In the genomic region with DNA sequence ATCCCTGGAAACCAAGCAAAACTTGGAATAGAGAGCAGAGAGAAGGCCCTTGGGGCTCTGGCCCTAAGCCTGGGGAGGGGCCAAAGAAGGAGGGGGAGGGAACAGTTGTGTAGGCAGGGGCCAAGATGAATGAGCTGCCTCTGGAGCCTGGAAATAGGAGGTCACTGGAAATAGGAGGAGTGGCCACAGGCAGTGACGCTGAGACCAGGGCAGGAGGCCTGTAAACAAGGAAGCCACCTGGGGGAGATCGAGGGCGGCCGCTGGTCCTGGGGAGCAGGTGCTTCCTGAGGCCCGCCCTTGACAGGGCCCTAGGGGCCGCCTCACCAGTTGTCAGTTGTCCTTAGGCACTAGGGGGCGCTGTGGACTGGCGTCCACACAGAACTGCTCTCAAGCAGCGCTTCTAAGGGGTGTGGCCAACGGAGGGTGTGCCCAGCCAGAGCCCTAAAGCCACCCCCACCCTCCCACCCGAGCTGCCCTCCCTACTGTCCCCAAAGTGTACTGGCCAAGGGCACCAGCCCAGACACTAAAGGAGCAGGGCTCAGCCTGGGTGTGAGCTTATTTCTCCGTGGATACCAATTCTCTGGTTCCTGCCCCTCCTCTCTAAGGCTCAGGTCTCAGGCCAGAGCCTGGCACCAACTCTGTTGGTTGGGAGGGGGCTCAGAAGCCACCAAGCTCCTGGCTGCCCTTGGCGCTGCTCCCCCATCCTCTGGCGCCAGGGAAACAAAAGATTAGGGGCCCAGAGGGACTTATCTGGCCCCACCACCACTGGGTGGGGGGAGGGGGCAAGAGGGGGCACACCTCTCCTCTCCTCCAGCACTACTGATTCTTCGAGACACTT, we compare ENCODE assay signal across 8 mouse cellular contexts. TPM values are rescaled to one million over a fixed set of nuclear protein-coding genes. Genes with fewer than 3 reads are reported as not detected.
DNase-seq lines count a peak whose midpoint lies in the region; ATAC-seq and TF ChIP-seq lines count a peak whose summit lies in the region.

No protein-coding gene starts in this region.

- H3K4me3 ChIP-seq in liver, embryonic 14.5 days (ENCODE audit: insufficient read depth in 1 of 2, low read depth in 2 of 2, low read length in 2 of 2), result peak overlapping the region; percentile 33 to 35
- no peak overlapping the region for H3K4me3 ChIP-seq in neural tube, embryonic 11.5 days (ENCODE audit: low read depth, low read length)

- peak; percentile 88 for ATAC-seq in inflammation-experienced regulatory T-cells, adult 6 months
- peak; percentile 88 for ATAC-seq in liver, embryonic 14.5 days (ENCODE audit: insufficient read depth)
- peak; percentile 81 for ATAC-seq in neural tube, embryonic 11.5 days (ENCODE audit: insufficient read depth, low FRiP score, low TSS enrichment)

- 2% methylated on average over 13 of the region's 15 CpGs for WGBS in liver, embryonic 14.5 days (ENCODE audit: insufficient replicate concordance)
- 8% methylated on average over 13 of the region's 15 CpGs for WGBS in neural tube, embryonic 11.5 days

- H3K27me3 ChIP-seq in liver, embryonic 14.5 days (ENCODE audit: control insufficient read depth, insufficient read depth, low read length), result no peaks in the 10 kb centered on the region
- no peaks in the 10 kb centered on the region for H3K27me3 ChIP-seq in neural tube, embryonic 11.5 days (ENCODE audit: control insufficient read depth, insufficient read depth, low read length)

- DNase-seq in 416B (ENCODE audit: low read depth) (peak; percentile 95), R1 (ENCODE audit: low read depth, low spot score) (peak; percentile 93)
- peak; percentile 66 to 87 for DNase-seq in cerebellum, postnatal 25 days
- peak; percentile 89 for DNase-seq in gastrocnemius, postnatal 14 days
- DNase-seq in liver, embryonic 14.5 days (ENCODE audit: low read depth in 3 of 3, low spot score in 3 of 3), result peak; percentile 90 to 91 (median 90)
- peak; percentile 84 for DNase-seq in neural tube, embryonic 11.5 days (ENCODE audit: low spot score)
- peak; percentile 95 for DNase-seq in thymus, postnatal 0 days (ENCODE audit: low spot score)

- H3K36me3 ChIP-seq in liver, embryonic 14.5 days (replicated peaks; ENCODE audit: control insufficient read depth, insufficient read depth, low read depth), result peaks cover 11% of the 10 kb centered on the region; the same call in 1 of the 2 replicates
- H3K36me3 ChIP-seq in neural tube, embryonic 11.5 days (ENCODE audit: control insufficient read depth, insufficient read depth, low read length), result 0 out of 2 replicates have a peak, but pooled peaks cover 4% of the 10 kb centered on the region

- H3K4me2 ChIP-seq in liver, embryonic 14.5 days (ENCODE audit: low read depth), result peak overlapping the region; percentile 78
- peak overlapping the region; percentile 32 for H3K4me2 ChIP-seq in neural tube, embryonic 11.5 days (ENCODE audit: low read depth)

- peaks cover 19 to 38% of the 10 kb centered on the region in 2 experiments for H3K4me1 ChIP-seq in liver, embryonic 14.5 days (replicated peaks; ENCODE audit: control insufficient read depth in 2 of 2, insufficient read depth in 2 of 2, low read length in 1 of 2)
- H3K4me1 ChIP-seq in neural tube, embryonic 11.5 days (ENCODE audit: control insufficient read depth, insufficient read depth, low read length), result peaks cover 5% of the 10 kb centered on the region; the same call in 1 of the 2 replicates

- intact Hi-C loops in gastrocnemius, postnatal 14 days (cut with DNase I; ENCODE audit: low total_unique reads), result loop anchor here (5.0 kb wide), 3 partner anchors 37 to 137 kb away; no protein-coding TSS in a partner anchor

- peak overlapping the region; percentile 11; the same call in 1 of the 2 replicates for H3K27ac ChIP-seq in liver, embryonic 14.5 days
- H3K27ac ChIP-seq in neural tube, embryonic 11.5 days (ENCODE audit: low read depth, low read length), result peak overlapping the region; percentile 60; the same call in 1 of the 2 replicates

- peak overlapping the region; percentile 45 for H3K9ac ChIP-seq in liver, embryonic 14.5 days (replicated peaks)
- 0 out of 2 replicates have a peak overlapping the region, but pooled peaks have one; percentile 11 for H3K9ac ChIP-seq in neural tube, embryonic 11.5 days (ENCODE audit: low read length)

- no peaks in the 10 kb centered on the region for H3K9me3 ChIP-seq in liver, embryonic 14.5 days (ENCODE audit: control insufficient read depth, low read length)
- no peaks in the 10 kb centered on the region for H3K9me3 ChIP-seq in neural tube, embryonic 11.5 days (ENCODE audit: control insufficient read depth, low read length)

- TF ChIP-seq EP300 in liver, embryonic 14.5 days (IDR thresholded peaks at IDR 0.05; ENCODE audit: low read depth), result peak; percentile 23; the same call in 1 of the 2 replicates

- TF ChIP-seq CTCF in liver, embryonic 14.5 days (IDR thresholded peaks at IDR 0.05; ENCODE audit: low read depth), result peak; percentile 92

RNA-seq across cellular contexts. Expression of a gene that starts 11.7 kb away (rescaled TPM):
- 1 to 10 TPM; 8.3 to 8.9 TPM for total RNA-seq in gastrocnemius, postnatal 14 days (2021)
- polyA plus RNA-seq in inflammation-experienced regulatory T-cells, adult 6 months (2017; shearing (Covaris generic)), result 1 to 10 TPM; 5.5 to 6.1 (median 5.9) TPM
- polyA plus RNA-seq in liver, embryonic 14.5 days (2012; rRNA removed), result 3.2 and 3.4 TPM in 2 replicates
- 3.2 and 3.5 TPM in 2 replicates for polyA plus RNA-seq in liver, embryonic 14.5 days (2014; fragmentation: Nextera tagmentation; extraction: Ambion mirVana)
- 17.4 and 17.8 TPM in 2 replicates for polyA plus RNA-seq in neural tube, embryonic 11.5 days (2014; fragmentation: Nextera tagmentation; extraction: Ambion mirVana)
- polyA plus RNA-seq in thymus, postnatal 0 days (2015; fragmentation: Nextera tagmentation; extraction: Ambion mirVana), result 12.3 and 12.4 TPM in 2 replicates

RNA-seq across cellular contexts. Expression of a gene that starts 25.4 kb away (rescaled TPM):
- total RNA-seq in gastrocnemius, postnatal 14 days (2021), result 10 to 100 TPM; 10.4 to 12.9 TPM
- polyA plus RNA-seq in inflammation-experienced regulatory T-cells, adult 6 months (2017; shearing (Covaris generic)), result not detected
- polyA plus RNA-seq in liver, embryonic 14.5 days (2012; rRNA removed), result 1.3 and 1.4 TPM in 2 replicates
- 0.83 and 0.86 TPM in 2 replicates for polyA plus RNA-seq in liver, embryonic 14.5 days (2014; fragmentation: Nextera tagmentation; extraction: Ambion mirVana)
- 3.1 and 3.8 TPM in 2 replicates for polyA plus RNA-seq in neural tube, embryonic 11.5 days (2014; fragmentation: Nextera tagmentation; extraction: Ambion mirVana)
- 15.1 and 15.9 TPM in 2 replicates for polyA plus RNA-seq in thymus, postnatal 0 days (2015; fragmentation: Nextera tagmentation; extraction: Ambion mirVana)

RNA-seq across cellular contexts. Expression of a gene that starts 29.1 kb away (rescaled TPM):
- not detected for total RNA-seq in gastrocnemius, postnatal 14 days (2021)
- polyA plus RNA-seq in inflammation-experienced regulatory T-cells, adult 6 months (2017; shearing (Covaris generic)), result under 1 TPM in 1 of 3 experiments, not detected in 2; 0.57 TPM
- 0.02 TPM in 1 of 2 replicates, not detected in the other for polyA plus RNA-seq in liver, embryonic 14.5 days (2012; rRNA removed)
- polyA plus RNA-seq in liver, embryonic 14.5 days (2014; fragmentation: Nextera tagmentation; extraction: Ambion mirVana), result not detected in 2 replicates
- 2.3 and 2.4 TPM in 2 replicates for polyA plus RNA-seq in neural tube, embryonic 11.5 days (2014; fragmentation: Nextera tagmentation; extraction: Ambion mirVana)
- 3.9 and 4.2 TPM in 2 replicates for polyA plus RNA-seq in thymus, postnatal 0 days (2015; fragmentation: Nextera tagmentation; extraction: Ambion mirVana)

RNA-seq across cellular contexts. Expression of a gene that starts 50.8 kb away (rescaled TPM):
- 10 to 100 TPM; 10.5 to 47.4 TPM for total RNA-seq in gastrocnemius, postnatal 14 days (2021)
- not detected for polyA plus RNA-seq in inflammation-experienced regulatory T-cells, adult 6 months (2017; shearing (Covaris generic))
- polyA plus RNA-seq in liver, embryonic 14.5 days (2012; rRNA removed), result 0.56 and 1.2 TPM in 2 replicates
- polyA plus RNA-seq in liver, embryonic 14.5 days (2014; fragmentation: Nextera tagmentation; extraction: Ambion mirVana), result 0.29 and 1.7 TPM in 2 replicates
- polyA plus RNA-seq in neural tube, embryonic 11.5 days (2014; fragmentation: Nextera tagmentation; extraction: Ambion mirVana), result 0.95 and 1.3 TPM in 2 replicates
- polyA plus RNA-seq in thymus, postnatal 0 days (2015; fragmentation: Nextera tagmentation; extraction: Ambion mirVana), result 0.13 and 0.30 TPM in 2 replicates
